Mouse (Mus musculus): ENCODE results near the gene Pcnx.

DNA sequence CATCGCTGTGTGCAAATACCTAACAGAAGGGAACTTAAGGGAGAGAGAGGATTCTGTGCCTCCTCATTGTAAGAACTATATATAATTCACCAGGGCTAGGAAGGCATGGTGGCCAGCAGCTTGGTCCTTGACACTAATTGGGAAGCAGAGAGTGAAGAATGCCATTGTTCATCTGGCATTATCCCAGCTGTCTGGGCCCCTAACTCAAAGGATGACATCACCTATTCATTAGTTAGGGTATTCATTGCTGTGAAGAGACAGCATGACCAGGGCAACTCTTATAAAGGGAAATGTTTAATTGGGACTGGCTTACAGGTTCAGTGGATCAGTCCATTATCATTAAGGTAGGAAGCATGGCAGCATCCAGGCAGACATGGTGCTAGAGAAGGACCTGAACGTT is 31.5 kb upstream of the Pcnx start:
- TF ChIP-seq POLR2A (IDR thresholded peaks at IDR 0.05; ENCODE audit: extremely low read depth, insufficient read depth, low read length) (no peak), CTCF (IDR thresholded peaks at IDR 0.05; ENCODE audit: extremely low read depth, insufficient read depth, low read length) (no peak)
